Mouse (Mus musculus) liver, postnatal 0 days (tissue): ENCODE data around the gene Tmem171. TPM values are rescaled to one million over a fixed set of nuclear protein-coding genes. Genes with fewer than 3 reads are reported as not detected.

Experiments used
- ATAC-seq: fragments of 200-750 bp; cut with Nextera tagmentation; 2 replicates; pipeline ENCODE4 v1.8.0; 2017; ENCODE audit warnings: mild to moderate bottlenecking, moderate library complexity
- DNase-seq: peaks from one replicate; pipeline ENCODE4 v3.0.0-alpha.2; 2016
- H3K27ac ChIP-seq: fragments of 300-500 bp; sonication (generic); 2 replicates; pipeline ENCODE4 v1.5.1; 2014; ENCODE audit warnings: antibody characterized with exemption, moderate library complexity, mild to moderate bottlenecking, low read depth
- H3K27me3 ChIP-seq: fragments of 300-500 bp; sonication (generic); 2 replicates; pipeline ENCODE4 v1.6.1; 2014; ENCODE audit warnings: low read length, control low read depth, mixed read lengths; ENCODE audit not compliant: insufficient read depth
- H3K36me3 ChIP-seq: fragments of 300-500 bp; sonication (generic); replicated peaks from 2 replicates; pipeline ENCODE4 v1.6.1; 2014; ENCODE audit warnings: mild to moderate bottlenecking, control low read depth, low read length, moderate library complexity, mixed read lengths; ENCODE audit not compliant: insufficient read depth
- H3K4me1 ChIP-seq: fragments of 300-500 bp; sonication (generic); 2 replicates; pipeline ENCODE4 v1.6.1; 2014; ENCODE audit warnings: antibody characterized with exemption, mild to moderate bottlenecking, control low read depth; ENCODE audit not compliant: insufficient read depth
- H3K4me2 ChIP-seq: fragments of 300-500 bp; sonication (generic); 2 replicates; pipeline ENCODE4 v1.6.1; 2014; ENCODE audit warnings: low read depth, mild to moderate bottlenecking, low read length, moderate library complexity, mixed read lengths
- H3K4me3 ChIP-seq: fragments of 300-500 bp; sonication (generic); 2 replicates; pipeline ENCODE4 v1.5.1; 2014; ENCODE audit warnings: low read depth, low read length
- H3K9ac ChIP-seq: fragments of 300-500 bp; sonication (generic); replicated peaks from 2 replicates; pipeline ENCODE4 v1.6.1; 2014; ENCODE audit warnings: mild to moderate bottlenecking, moderate library complexity
- H3K9me3 ChIP-seq: fragments of 300-500 bp; sonication (generic); 2 replicates; pipeline ENCODE4 v1.6.1; 2016; ENCODE audit warnings: mild to moderate bottlenecking, control low read depth, low read length, mixed read lengths
- CTCF ChIP-seq: sonication (generic); IDR thresholded peaks from 2 replicates; pipeline ENCODE4 v1.5.1; 2016; ENCODE audit warnings: antibody characterized with exemption, low read depth
- EP300 ChIP-seq: IDR thresholded peaks from 2 replicates; pipeline ENCODE4 v1.6.1; 2016; ENCODE audit warnings: antibody characterized with exemption, low read depth, mild to moderate bottlenecking
- WGBS: fragments of 180-500 bp; shearing (Covaris S2); extraction: QIAGEN DNeasy Blood & Tissue Kit; methylation state at CpG from one replicate; pipeline ENCODE4 v1.1.7; 2014; ENCODE audit not compliant: insufficient replicate concordance; 5-methylcytosine and 5-hydroxymethylcytosine counted together
- polyA plus RNA-seq: library from polyadenylated mRNA; unstranded; fragments of >200 nt; fragmentation: Nextera tagmentation; extraction: Ambion mirVana; gene quantifications from 2 replicates; pipeline ENCODE4 v1.2.1, GENCODE M21; 2015

Gene Tmem171
- polyA plus RNA-seq = 0.33 and 0.35 TPM in 2 replicates

GRCm38 (mm10) chr13:98694773-98695314 is at the start of gene Tmem171:
Gene Tmem171 (minus strand): TSS chr13:98694834.
- 8% methylated on average over 28 of the region's 44 CpGs for WGBS
- Histone ChIP-seq H3K4me3 (peak within 1 kb of the TSS; percentile 37), H3K9me3 (no peaks in the 10 kb centered on the region), H3K27me3 (0 out of 2 replicates have a peak, but pooled peaks cover 11% of the 10 kb centered on the region), H3K9ac (peak within 1 kb of the TSS; percentile 61), H3K36me3 (no peaks in the 10 kb centered on the region), H3K4me1 (peaks cover 9% of the 10 kb centered on the region; the same call in 1 of the 2 replicates), H3K4me2 (peak within 1 kb of the TSS; percentile 72), H3K27ac (no peak within 1 kb of the TSS)
- DNase-seq (peak; percentile 37), ATAC-seq (peak; percentile 63)
- TF ChIP-seq CTCF = no peak
- no peak for TF ChIP-seq EP300

DNA sequence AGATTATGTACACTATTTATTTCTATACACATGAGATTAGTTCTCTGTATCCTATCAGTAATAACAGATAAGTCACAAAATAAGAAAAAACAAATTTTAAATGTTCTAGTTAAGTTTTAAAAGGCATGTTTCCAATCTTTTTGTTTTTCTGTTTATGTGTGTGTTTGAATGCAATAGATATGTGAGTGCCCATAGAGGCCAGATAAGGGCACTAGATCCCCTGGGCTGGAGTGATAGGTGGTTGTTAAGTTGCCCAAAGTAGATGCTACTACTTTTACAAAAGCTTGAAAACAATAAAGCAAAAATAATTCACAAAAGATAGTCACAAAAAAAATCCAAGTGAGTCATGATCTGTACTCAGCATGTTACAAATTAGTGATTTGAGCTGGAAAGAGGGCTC is 49.2 kb upstream of the Tmem171 start:
- Histone ChIP-seq H3K4me2 (no peak overlapping the region), H3K27ac (no peak overlapping the region), H3K9me3 (no peaks in the 10 kb centered on the region), H3K27me3 (no peaks in the 10 kb centered on the region), H3K4me3 (no peak overlapping the region), H3K36me3 (peaks cover 54% of the 10 kb centered on the region), H3K9ac (no peak overlapping the region), H3K4me1 (no peaks in the 10 kb centered on the region)
- DNase-seq = no peak
- TF ChIP-seq EP300 (no peak; the same call in 1 of the 2 replicates), CTCF (no peak)
- no peak for ATAC-seq

DNA sequence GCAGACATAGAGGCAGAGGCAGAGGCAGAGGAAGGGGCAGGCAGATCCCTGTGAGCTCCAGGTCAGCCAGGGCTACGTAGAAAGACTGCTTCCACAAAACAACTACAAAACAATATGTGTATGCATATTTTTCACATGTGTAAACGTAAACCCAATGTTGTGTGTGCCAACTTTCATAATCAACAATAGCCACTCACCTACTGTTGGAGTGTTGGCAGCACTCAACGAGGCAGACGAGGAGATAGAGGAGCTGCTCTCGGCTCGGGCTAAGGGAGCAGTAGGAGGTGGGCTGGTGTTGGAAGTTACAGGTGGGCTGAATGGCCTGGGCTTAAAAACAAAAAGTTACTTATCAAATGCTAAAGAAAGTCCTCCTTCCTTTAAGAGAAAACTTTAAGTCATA is 48.6 kb upstream of the Tmem171 start:
- Histone ChIP-seq H3K27ac (no peak overlapping the region), H3K4me3 (no peak overlapping the region), H3K4me1 (no peaks in the 10 kb centered on the region), H3K9ac (no peak overlapping the region), H3K9me3 (no peaks in the 10 kb centered on the region), H3K4me2 (no peak overlapping the region), H3K36me3 (peaks cover 54% of the 10 kb centered on the region), H3K27me3 (no peaks in the 10 kb centered on the region)
- no peak for ATAC-seq
- WGBS = 78% methylated on average over 6 of the region's 6 CpGs
- DNase-seq = no peak
- TF ChIP-seq EP300 (no peak), CTCF (no peak)

- peaks cover 36% of the 10 kb centered on the region for H3K36me3 ChIP-seq
- no peaks in the 10 kb centered on the region for H3K9me3 ChIP-seq
- no peak for TF ChIP-seq CTCF
- no peak for TF ChIP-seq EP300
- H3K9ac ChIP-seq = no peak overlapping the region
- no peaks in the 10 kb centered on the region for H3K27me3 ChIP-seq
- H3K4me3 ChIP-seq = no peak overlapping the region
- ATAC-seq = no peak
- 82% methylated on average over 2 of the region's 2 CpGs for WGBS
- peaks cover 3% of the 10 kb centered on the region; the same call in 1 of the 2 replicates for H3K4me1 ChIP-seq
- no peak overlapping the region for H3K4me2 ChIP-seq
- H3K27ac ChIP-seq = no peak overlapping the region
- DNase-seq = no peak
These were observed 43.6 kb upstream of the Tmem171 start for GRCm38 (mm10) chr13:98738213-98738612.

DNA sequence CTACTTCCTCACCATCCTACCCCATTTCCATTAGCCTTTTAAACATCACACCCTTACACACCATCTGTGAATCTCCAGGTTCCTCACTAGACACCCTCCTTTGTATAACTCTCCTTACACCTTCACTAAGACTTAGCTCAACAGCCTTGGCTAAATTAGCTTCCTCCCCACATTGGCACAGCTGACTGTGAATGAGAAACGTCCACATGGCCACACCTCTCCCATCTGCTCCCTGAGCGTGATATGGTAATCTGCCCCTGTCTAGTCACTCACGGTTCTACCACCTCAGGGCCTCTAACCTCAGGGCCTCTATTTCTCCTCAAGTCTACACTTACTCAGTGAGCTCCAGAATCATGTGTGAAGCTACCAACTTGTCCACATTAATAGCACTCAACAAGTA is 38.7 kb upstream of the Tmem171 start:
- DNase-seq (no peak), ATAC-seq (no peak)
- WGBS = 39% methylated on average over 3 of the region's 3 CpGs
- Histone ChIP-seq H3K9ac (no peak overlapping the region), H3K4me2 (no peak overlapping the region), H3K36me3 (peaks cover 57% of the 10 kb centered on the region), H3K4me3 (no peak overlapping the region), H3K27ac (no peak overlapping the region), H3K4me1 (peaks cover 3% of the 10 kb centered on the region; the same call in 1 of the 2 replicates), H3K9me3 (no peaks in the 10 kb centered on the region), H3K27me3 (no peaks in the 10 kb centered on the region)
- TF ChIP-seq EP300 (no peak), CTCF (no peak)

DNA sequence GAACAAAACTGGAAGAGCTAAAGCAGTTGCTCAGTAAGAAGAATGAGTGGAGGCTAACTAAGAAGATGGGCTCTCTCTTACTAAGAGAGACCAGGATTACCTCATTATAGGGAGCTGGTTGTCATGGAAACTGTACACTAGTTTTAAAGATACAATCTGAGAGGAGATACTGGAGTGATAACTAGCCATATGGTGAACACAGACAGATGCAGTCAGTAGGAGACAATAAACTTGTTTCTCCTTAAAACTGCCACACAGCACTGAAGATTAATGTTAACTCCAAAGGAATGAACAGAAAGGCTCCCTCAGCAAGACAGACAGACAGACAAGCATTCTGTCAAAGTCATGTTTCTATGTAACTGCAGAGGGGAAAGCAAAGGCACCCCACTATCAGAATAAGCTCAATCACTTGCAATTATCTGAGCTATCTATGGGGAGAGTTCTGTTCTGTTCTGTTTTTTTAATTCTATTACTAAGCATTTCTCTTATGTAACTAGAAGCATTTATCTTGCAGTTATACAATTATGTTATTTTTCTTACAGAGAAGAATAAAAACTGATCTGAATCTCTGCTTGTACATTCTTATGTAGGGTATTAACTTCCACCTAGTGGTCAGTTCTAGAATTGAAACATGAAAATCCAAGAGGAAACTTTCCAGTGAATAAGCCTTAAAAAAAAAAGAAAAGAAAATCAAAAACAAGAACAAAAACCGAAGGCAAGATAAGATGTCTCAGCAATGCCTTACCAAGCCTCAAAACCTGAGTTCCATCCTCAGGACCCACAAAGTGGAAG is 34.8 kb upstream of the Tmem171 start:
- no peak for DNase-seq
- H3K27me3 ChIP-seq = no peaks in the 10 kb centered on the region
- no peak overlapping the region for H3K27ac ChIP-seq
- TF ChIP-seq CTCF (peak; percentile 35), EP300 (no peak)
- no peak overlapping the region for H3K4me3 ChIP-seq
- peaks cover 83% of the 10 kb centered on the region for H3K36me3 ChIP-seq
- H3K4me2 ChIP-seq = no peak overlapping the region
- no peak overlapping the region for H3K9ac ChIP-seq
- no peak for ATAC-seq
- no peaks in the 10 kb centered on the region for H3K9me3 ChIP-seq
- H3K4me1 ChIP-seq = no peaks in the 10 kb centered on the region
- 58% methylated on average over 1 of the region's 1 CpGs for WGBS
